Mouse (Mus musculus) G1E (cell line): ENCODE data around the gene Usp22. TPM values are rescaled to one million over a fixed set of nuclear protein-coding genes. Genes with fewer than 3 reads are reported as not detected.

Experiments used
- ATAC-seq: 2 replicates; pipeline ENCODE4 v1.8.0; 2016; ENCODE audit warnings: mild to moderate bottlenecking; ENCODE audit not compliant: insufficient number of reproducible peaks, poor library complexity, low FRiP score, severe bottlenecking; ENCODE audit errors: extremely low read depth
- DNase-seq: peaks from one replicate; pipeline ENCODE4 v3.0.0; 2012; ENCODE audit warnings: low spot score
- H3K27me3 ChIP-seq: 2 replicates; pipeline ENCODE4 v1.6.1; 2012; ENCODE audit warnings: mild to moderate bottlenecking, low read length, inconsistent platforms; ENCODE audit not compliant: insufficient read depth
- H3K36me3 ChIP-seq: replicated peaks from 2 replicates; pipeline ENCODE3; 2012; ENCODE audit warnings: mild to moderate bottlenecking, inconsistent platforms
- H3K4me1 ChIP-seq: 2 replicates; pipeline ENCODE4 v1.6.1; 2012; ENCODE audit warnings: low read depth, low read length, inconsistent platforms, mixed read lengths; ENCODE audit not compliant: insufficient read depth
- H3K4me3 ChIP-seq: 2 replicates; pipeline ENCODE4 v1.5.1; 2012; ENCODE audit warnings: low read depth, mild to moderate bottlenecking, inconsistent platforms, low read length, moderate library complexity, mixed read lengths
- H3K9me3 ChIP-seq: replicated peaks from 2 replicates; pipeline ENCODE4 v1.6.1; 2012; ENCODE audit warnings: inconsistent platforms
- CTCF ChIP-seq: IDR thresholded peaks from 2 replicates; pipeline ENCODE4 v1.5.1; 2012; ENCODE audit warnings: low read depth, low read length, inconsistent platforms, mixed read lengths
- GATA1 ChIP-seq: IDR thresholded peaks from 2 replicates; pipeline ENCODE4 v1.6.1; 2012; ENCODE audit warnings: borderline replicate concordance, low read length, inconsistent platforms, mixed read lengths
- GATA2 ChIP-seq: IDR thresholded peaks from 2 replicates; pipeline ENCODE4 v1.6.1; 2012; ENCODE audit warnings: low read depth, low read length, inconsistent platforms, borderline replicate concordance
- POLR2AphosphoS5 ChIP-seq: IDR thresholded peaks from 2 replicates; pipeline ENCODE4 v1.6.1; 2012; ENCODE audit warnings: low read depth, low read length, inconsistent platforms; ENCODE audit not compliant: insufficient replicate concordance
- TAL1 ChIP-seq: conservative IDR thresholded peaks from 2 replicates; pipeline ENCODE4 v1.6.1; 2012; ENCODE audit warnings: low read depth, low read length, inconsistent platforms, mixed read lengths
- polyA plus RNA-seq: library from polyadenylated mRNA; stranded (reverse); fragments of >175 nt; gene quantifications from 2 replicates; pipeline ENCODE4 v1.2.3, GENCODE M21; 2012
- total RNA-seq, 2 experiments: library from RNA; stranded (forward) in 1 of 2; stranded (reverse) in 1 of 2; fragments of 200-1000 nt in 1 of 2; fragments of >200 nt in 1 of 2; fragmentation: Nextera tagmentation in 1 of 2; gene quantifications; 2 replicates each; pipeline ENCODE4 v1.2.3; 2014 to 2017

Usp22 gene
- total RNA-seq (2014; fragmentation: Nextera tagmentation) (63.4 and 70.7 TPM in 2 replicates), total RNA-seq (2017) (34.7 and 52.1 TPM in 2 replicates), polyA plus RNA-seq (23.3 and 37.8 TPM in 2 replicates)

- no peak for TF ChIP-seq GATA1
- no peak for TF ChIP-seq CTCF
- TF ChIP-seq TAL1 = no peak
- TF ChIP-seq GATA2 = no peak
- no peak for TF ChIP-seq POLR2AphosphoS5
- DNase-seq (peak; percentile 98), ATAC-seq (peak; percentile 98)
- no peaks in the 10 kb centered on the region for H3K9me3 ChIP-seq
- H3K4me1 ChIP-seq = peaks cover 24% of the 10 kb centered on the region
- peaks cover 21% of the 10 kb centered on the region for H3K36me3 ChIP-seq
- no peaks in the 10 kb centered on the region for H3K27me3 ChIP-seq
- H3K4me3 ChIP-seq = peak within 1 kb of the TSS; percentile 86
These were observed at the start of gene Usp22 for GRCm38 (mm10) chr11:61174821-61175658. Gene Usp22, minus strand, starts transcription at chr11:61175055.

GRCm38 (mm10) chr11:61224234-61224744, 49.4 kb upstream of the Usp22 start:
- DNase-seq = no peak
- TF ChIP-seq GATA1 (no peak), POLR2AphosphoS5 (no peak), GATA2 (no peak), CTCF (no peak), TAL1 (no peak)
- Histone ChIP-seq H3K36me3 (no peaks in the 10 kb centered on the region), H3K27me3 (peaks cover 11% of the 10 kb centered on the region), H3K4me1 (no peaks in the 10 kb centered on the region), H3K4me3 (no peak overlapping the region), H3K9me3 (no peaks in the 10 kb centered on the region)
- ATAC-seq = no peak

DNA sequence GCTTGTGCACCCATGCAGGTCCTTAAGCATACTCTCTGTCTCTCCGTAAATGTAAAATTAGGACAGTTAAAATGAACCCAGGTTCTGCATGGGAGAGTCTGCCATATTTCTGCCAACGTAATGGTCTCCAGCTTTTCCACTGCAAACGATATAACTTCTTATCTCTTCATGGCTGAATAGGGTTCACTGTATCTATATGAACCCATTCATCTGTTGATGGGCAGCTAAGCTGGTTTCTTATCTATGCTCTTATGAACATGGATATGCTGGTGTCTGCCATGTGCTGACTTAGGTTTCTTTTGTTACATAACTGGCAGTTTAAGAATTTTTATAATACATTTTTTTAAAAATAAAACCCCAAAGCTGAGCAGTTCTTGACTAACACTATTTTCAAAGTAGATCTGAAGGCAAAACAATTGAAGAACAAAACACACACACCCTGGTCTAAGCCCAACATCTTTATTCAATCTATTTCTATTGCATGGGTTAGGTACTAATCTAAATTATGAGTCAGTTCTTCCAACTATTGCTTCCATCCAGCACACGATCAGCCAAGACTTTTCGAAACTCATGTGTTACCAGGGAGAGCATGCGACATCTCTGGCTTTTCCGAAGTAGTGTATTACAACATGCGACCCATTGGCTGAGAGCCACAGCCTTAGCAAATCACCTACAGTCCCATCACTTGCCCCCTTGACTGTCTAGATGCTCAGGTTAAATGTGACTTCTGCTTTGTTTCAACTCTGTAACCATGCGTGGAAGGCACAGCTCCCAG, 48.3 kb upstream of the Usp22 start:
- TF ChIP-seq GATA2 (no peak), GATA1 (no peak), CTCF (no peak), POLR2AphosphoS5 (no peak), TAL1 (no peak)
- Histone ChIP-seq H3K27me3 (peaks cover 11% of the 10 kb centered on the region), H3K36me3 (no peaks in the 10 kb centered on the region), H3K9me3 (no peaks in the 10 kb centered on the region), H3K4me1 (no peaks in the 10 kb centered on the region), H3K4me3 (no peak overlapping the region)
- DNase-seq = no peak
- ATAC-seq = no peak

DNA sequence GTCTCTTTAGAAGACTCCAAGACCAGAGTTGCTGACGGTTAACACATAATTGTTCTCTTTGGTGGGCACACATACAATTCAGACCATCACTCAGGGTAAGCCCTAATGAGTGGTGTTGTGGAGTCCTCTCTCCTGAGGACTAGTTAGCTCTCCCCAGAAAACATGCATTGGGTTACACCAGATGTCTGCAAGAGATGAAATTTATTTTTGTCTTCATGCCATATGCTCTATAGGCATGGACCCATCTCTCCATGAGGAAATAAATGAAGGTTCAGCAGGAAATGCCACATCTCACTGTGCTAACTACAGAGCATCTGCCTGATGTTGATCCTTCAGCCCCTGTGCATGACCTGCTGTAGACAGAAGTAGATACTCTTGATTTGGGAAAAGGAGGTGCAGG, 47.2 kb upstream of the Usp22 start:
- no peak for DNase-seq
- Histone ChIP-seq H3K36me3 (no peaks in the 10 kb centered on the region), H3K4me3 (no peak overlapping the region), H3K27me3 (peaks cover 10% of the 10 kb centered on the region), H3K4me1 (no peaks in the 10 kb centered on the region), H3K9me3 (no peaks in the 10 kb centered on the region)
- no peak for ATAC-seq
- TF ChIP-seq GATA2 (no peak), GATA1 (no peak), CTCF (no peak), POLR2AphosphoS5 (no peak), TAL1 (no peak)

DNA sequence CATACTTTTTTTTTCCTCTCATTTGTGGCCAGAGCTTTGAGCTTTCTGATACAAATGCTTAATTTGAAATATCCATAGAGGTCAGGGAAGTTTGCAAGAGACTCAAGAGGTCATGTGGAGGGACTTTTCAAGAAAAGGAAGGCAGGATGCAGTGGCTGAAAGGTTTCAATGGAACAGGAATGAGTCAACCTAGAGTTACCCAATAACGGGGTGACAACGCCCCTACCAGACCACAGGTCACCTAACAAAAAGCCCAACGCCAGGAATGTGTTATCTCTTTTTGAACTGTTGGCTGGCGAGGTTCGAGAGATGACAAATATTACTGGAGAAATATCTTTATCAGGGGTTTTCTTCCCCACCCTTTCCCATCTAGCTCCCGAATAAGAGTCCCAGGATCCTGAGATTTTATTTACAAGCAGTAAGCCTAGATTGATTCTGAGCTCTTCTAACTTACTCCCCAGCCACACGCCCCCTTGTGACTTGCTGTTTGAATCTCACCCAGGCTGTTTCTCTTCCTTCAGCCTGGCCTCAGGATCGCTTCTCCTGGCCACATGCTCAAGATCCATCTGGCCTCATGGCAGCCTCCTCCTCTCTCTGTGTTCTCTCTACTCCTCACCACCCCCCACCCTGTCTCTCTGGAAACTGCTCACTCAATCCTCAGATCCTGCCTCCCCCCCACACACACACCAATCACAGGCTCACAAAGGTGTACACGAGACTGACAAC, 45.5 kb upstream of the Usp22 start:
- Histone ChIP-seq H3K27me3 (peaks cover 7% of the 10 kb centered on the region), H3K4me1 (no peaks in the 10 kb centered on the region), H3K36me3 (no peaks in the 10 kb centered on the region), H3K9me3 (no peaks in the 10 kb centered on the region), H3K4me3 (no peak overlapping the region)
- DNase-seq = no peak
- no peak for TF ChIP-seq CTCF
- no peak for TF ChIP-seq GATA1
- TF ChIP-seq POLR2AphosphoS5 = no peak
- no peak for TF ChIP-seq GATA2
- no peak for TF ChIP-seq TAL1
- no peak for ATAC-seq
